Mouse (Mus musculus) CD4-positive, CD25-positive, alpha-beta regulatory T cell, adult 4 months (primary cell): ENCODE results near the gene Gpr19. TPM values are rescaled to one million over a fixed set of nuclear protein-coding genes. Genes with fewer than 3 reads are reported as not detected.

Experiments used
- ATAC-seq: one replicate; pipeline ENCODE4 v1.8.0; 2017
- polyA plus RNA-seq, 2 experiments: library from polyadenylated mRNA; unstranded; fragments of 100-300 nt; shearing (Covaris generic); gene quantifications; one replicate each; pipeline ENCODE4 v1.2.1; 2017

Gpr19 gene
- polyA plus RNA-seq, 2 experiments from 2014 or later = 7.7 to 12.1 TPM

- peak; percentile 57 for ATAC-seq
Observed at GRCm38 (mm10) chr6:134848197-134848890, 50.0 kb downstream of the Gpr19 start.

DNA sequence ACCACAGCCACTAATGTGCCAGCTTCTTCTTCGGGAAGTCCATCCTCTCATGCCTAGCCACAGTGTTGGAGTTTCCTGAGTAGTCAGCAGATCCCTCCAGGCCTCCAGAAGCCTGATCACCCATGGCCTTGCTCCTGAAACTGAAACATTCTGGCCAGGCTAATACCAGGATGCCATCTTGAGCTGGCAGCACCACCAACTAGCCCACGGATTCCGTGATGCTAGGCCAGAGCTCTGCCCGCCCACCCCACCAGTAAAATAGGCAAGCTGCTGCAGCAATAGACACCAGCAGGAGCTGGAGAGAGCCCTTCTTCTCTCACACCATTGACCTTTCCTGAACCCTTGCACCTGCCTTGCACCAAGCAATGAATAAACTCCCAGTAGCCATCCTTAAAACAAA, 50.8 kb downstream of the Gpr19 start:
- ATAC-seq = no peak

GRCm38 (mm10) chr6:134846308-134846707, 52.1 kb downstream of the Gpr19 start:
- ATAC-seq = no peak

DNA sequence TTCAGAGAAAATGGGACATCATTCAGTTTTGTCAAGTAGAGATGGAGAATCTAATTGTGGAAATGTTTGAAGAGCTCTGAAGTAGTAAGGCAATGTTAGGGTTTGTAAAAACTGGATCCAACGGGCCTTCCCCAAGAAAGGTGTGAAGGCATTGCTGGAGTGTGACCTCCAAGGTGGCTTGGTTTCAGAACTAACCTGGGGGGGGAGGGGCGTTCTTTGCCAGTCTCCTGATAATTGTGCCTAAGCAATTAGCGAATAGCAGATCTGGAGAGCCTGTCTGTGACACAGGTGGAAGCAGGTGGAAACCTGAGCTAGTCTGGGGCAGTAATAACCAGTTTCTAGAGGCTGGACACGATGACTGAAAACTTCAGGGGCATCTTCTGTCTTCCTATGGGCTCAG, 52.7 kb downstream of the Gpr19 start:
- no peak for ATAC-seq

- no peak for ATAC-seq
Observed at GRCm38 (mm10) chr6:134840346-134840745, 58.0 kb downstream of the Gpr19 start.

- peak; percentile 54 for ATAC-seq
Observed at GRCm38 (mm10) chr6:134838111-134838510, 60.3 kb downstream of the Gpr19 start.

DNA sequence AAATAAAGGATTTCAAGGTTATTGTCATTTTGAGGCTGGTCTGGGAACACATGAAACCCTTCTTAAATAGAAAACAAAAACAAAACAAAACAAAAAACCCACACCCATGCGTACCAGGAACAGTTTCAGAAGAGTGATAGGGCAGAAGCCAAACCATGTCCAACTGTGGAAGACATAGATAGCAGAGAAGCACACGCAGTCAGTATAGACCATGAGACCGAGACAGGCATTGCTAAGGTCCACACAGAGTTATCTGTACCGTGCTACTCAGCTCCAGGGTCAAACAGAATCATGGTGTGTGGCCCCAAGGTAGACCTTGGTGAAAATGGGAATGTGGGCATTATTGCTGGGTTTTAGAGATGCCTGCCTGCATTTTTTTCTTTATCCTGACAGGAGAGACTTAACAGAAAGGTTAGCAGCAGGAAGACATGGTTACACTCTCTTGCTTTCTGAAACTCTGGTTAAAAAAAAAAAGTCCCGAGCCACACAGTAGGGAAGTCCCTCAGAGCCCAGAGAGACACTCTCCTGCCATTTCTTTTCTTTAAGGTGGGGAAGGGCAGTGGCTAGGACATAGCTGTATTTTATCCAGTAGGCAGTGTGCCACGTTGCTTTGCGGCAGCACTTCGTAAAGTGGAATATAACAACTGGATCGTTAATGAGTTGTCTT, 63.7 kb downstream of the Gpr19 start:
- no peak for ATAC-seq

DNA sequence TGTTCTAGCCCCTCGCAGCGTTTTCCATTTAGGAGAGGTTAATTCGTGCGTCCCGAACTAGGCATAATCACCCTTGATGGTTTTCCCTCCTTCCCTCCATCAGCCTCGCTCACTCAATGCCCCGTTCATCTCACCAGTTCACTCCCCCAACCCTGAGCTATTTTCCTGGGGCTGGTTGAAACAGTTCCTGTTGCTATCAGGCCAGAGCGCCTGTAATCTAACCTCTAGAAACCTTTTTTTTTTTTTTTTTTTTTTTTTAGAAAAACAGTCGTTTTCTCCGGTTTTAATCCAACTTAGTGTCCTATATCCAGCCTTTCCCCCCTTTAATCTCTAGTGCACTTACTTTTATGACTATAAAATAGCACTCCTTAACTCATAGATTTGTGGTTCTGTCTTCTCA, 67.6 kb downstream of the Gpr19 start:
- no peak for ATAC-seq

GRCm38 (mm10) chr6:134829786-134830700, 68.3 kb downstream of the Gpr19 start, which contains the start of gene Crebl2:
TSS of gene Crebl2 (plus strand) at chr6:134830154.
- peak; percentile 84 for ATAC-seq

DNA sequence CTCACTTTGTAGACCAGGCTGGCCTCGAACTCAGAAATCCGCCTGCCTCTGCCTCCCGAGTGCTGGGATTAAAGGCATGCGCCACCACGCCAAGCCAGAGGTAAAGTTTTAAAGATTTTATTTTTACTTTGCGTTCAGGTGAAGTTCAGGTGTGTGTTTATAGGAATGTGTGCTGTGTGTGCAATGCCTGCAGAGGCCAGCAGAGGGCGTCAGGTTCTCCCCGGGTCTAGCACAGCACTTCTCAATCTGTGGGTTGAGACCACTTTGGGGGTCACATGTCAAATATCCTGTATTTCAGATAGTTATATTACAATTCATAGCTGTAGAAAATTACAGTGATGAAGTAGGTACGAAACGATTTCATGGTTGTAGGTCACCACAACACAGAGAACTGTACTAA, 75.5 kb downstream of the Gpr19 start:
- ATAC-seq = peak; percentile 64

DNA sequence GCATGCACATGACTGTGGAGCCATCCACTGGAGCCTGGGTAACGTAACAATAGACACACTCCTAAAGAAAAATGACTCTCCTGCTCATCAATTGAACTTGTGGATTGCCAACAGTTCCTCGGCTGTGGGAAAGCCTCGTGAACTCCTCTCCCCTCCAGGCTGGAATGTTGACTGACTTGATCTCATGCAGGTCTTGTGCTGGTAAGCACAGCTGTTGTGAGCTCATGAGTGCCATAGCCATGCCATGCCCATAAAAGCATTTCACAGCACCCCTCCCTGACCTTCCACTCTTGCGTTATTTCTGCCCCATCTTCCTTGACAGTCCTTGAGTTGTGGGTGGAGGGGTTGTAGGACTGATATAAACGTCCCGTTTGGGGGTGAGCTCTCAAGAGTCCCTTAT, 78.0 kb downstream of the Gpr19 start:
- no peak for ATAC-seq

GRCm38 (mm10) chr6:134819741-134820140, 78.6 kb downstream of the Gpr19 start:
- ATAC-seq = no peak

Other genes starting within 250 kb of the Gpr19 start
- gene Dusp16, start 106.0 kb downstream of the Gpr19 start, polyA plus RNA-seq = 1 to 10 TPM; 2.8 to 3.9 TPM
- gene Crebl2, start 68.4 kb downstream of the Gpr19 start, polyA plus RNA-seq = 10 to 100 TPM; 28.9 to 33.5 TPM
- 100 to 1,000 TPM in 1 of 2 experiments, 10 to 100 TPM in 1; 69.7 to 113 TPM for gene Cdkn1b, start 21.8 kb upstream of the Gpr19 start, polyA plus RNA-seq
- under 1 TPM; 0.16 to 0.32 TPM for gene Apold1, start 83.1 kb upstream of the Gpr19 start, polyA plus RNA-seq
- 100 to 1,000 TPM; 167 to 189 TPM for gene Ddx47, start 113.0 kb upstream of the Gpr19 start, polyA plus RNA-seq
- gene Gprc5a, start 167.1 kb upstream of the Gpr19 start, polyA plus RNA-seq = under 1 TPM; 0.55 to 0.67 TPM
- gene Gprc5d, start 219.7 kb upstream of the Gpr19 start, polyA plus RNA-seq = not detected